Mouse (Mus musculus) T-helper 1 cell (primary cell): ENCODE results near the gene Atg5.

Source experiments
- in situ Hi-C: fragments of 300-600 bp; cut with MboI, MseI; formaldehyde crosslinking; loops from one replicate; pipeline ENCODE4 v1.15.1; 2025; ENCODE audit warnings: high pct_unique_total_duplicates

The Atg5 gene

GRCm38 (mm10) chr10:44348474-44349415 lies 80.6 kb downstream of the Atg5 start:
- in situ Hi-C loops: no loop called here

- in situ Hi-C loops: no loop called here
Measured at GRCm38 (mm10) chr10:44353467-44353866, 85.3 kb downstream of the Atg5 start.

GRCm38 (mm10) chr10:44354393-44354792 lies 86.2 kb downstream of the Atg5 start:
- in situ Hi-C loops: no loop called here

- in situ Hi-C loops: no loop called here
Measured at GRCm38 (mm10) chr10:44355216-44355615, 87.1 kb downstream of the Atg5 start.

- in situ Hi-C loops: no loop called here
Measured at GRCm38 (mm10) chr10:44356625-44357024, 88.5 kb downstream of the Atg5 start.

- in situ Hi-C loops: no loop called here
Measured at GRCm38 (mm10) chr10:44357316-44357715, 89.2 kb downstream of the Atg5 start.

GRCm38 (mm10) chr10:44358816-44359215 lies 90.7 kb downstream of the Atg5 start:
- in situ Hi-C loops: no loop called here

- in situ Hi-C loops: no loop called here
Measured at GRCm38 (mm10) chr10:44360632-44361031, 92.5 kb downstream of the Atg5 start.

GRCm38 (mm10) chr10:44362435-44362834 lies 94.3 kb downstream of the Atg5 start:
- in situ Hi-C loops: no loop called here

GRCm38 (mm10) chr10:44362846-44363245 lies 94.7 kb downstream of the Atg5 start:
- in situ Hi-C loops: no loop called here

- in situ Hi-C loops: no loop called here
Measured at GRCm38 (mm10) chr10:44366186-44366585, 98.0 kb downstream of the Atg5 start.

- in situ Hi-C loops: no loop called here
Measured at GRCm38 (mm10) chr10:44367043-44367442, 98.9 kb downstream of the Atg5 start.

- in situ Hi-C loops: no loop called here
Measured at GRCm38 (mm10) chr10:44368596-44368995, 100.4 kb downstream of the Atg5 start.

- in situ Hi-C loops: no loop called here
Measured at GRCm38 (mm10) chr10:44370666-44371065, 102.5 kb downstream of the Atg5 start.

GRCm38 (mm10) chr10:44372210-44372609 lies 104.1 kb downstream of the Atg5 start:
- in situ Hi-C loops: no loop called here

GRCm38 (mm10) chr10:44374678-44375077 lies 106.5 kb downstream of the Atg5 start:
- in situ Hi-C loops: no loop called here

GRCm38 (mm10) chr10:44375501-44375900 lies 107.3 kb downstream of the Atg5 start:
- in situ Hi-C loops: no loop called here

- in situ Hi-C loops: no loop called here
Measured at GRCm38 (mm10) chr10:44377821-44378220, 109.7 kb downstream of the Atg5 start.

- in situ Hi-C loops: no loop called here
Measured at GRCm38 (mm10) chr10:44378403-44378802, 110.2 kb downstream of the Atg5 start.

- in situ Hi-C loops: loop anchor here (5.0 kb wide), 2 partner anchors 47 to 77 kb away; no protein-coding TSS in a partner anchor
Measured at GRCm38 (mm10) chr10:44380476-44381208, 112.5 kb downstream of the Atg5 start.

GRCm38 (mm10) chr10:44381397-44381796 lies 113.2 kb downstream of the Atg5 start:
- in situ Hi-C loops: loop anchor here (5.0 kb wide), 2 partner anchors 46 to 76 kb away; no protein-coding TSS in a partner anchor

- in situ Hi-C loops: loop anchor here (5.0 kb wide), 2 partner anchors 45 to 75 kb away; no protein-coding TSS in a partner anchor
Measured at GRCm38 (mm10) chr10:44381948-44382347, 113.8 kb downstream of the Atg5 start.
